In the genomic region with DNA sequence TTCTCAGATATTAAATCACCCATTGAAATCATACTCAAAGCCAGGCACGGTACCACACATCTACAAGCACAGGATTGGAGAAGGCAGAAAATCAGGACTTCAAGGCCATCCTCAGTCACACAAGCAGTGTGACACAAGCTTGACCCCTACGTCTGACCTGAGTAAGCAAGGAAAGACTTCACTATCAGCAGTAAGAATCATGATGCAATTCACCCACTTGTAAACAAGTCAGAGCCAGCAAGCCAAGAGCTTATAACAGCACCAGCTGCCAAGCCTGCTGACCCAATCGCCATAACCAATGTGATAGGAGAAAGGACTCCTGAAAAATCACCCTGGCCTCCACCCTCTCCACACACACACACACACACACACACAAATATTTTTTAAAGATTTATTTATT, we compare ENCODE assay signal across 19 mouse cellular contexts. TPM values are rescaled to one million over a fixed set of nuclear protein-coding genes. Genes with fewer than 3 reads are reported as not detected.
DNase-seq lines count a peak whose midpoint lies in the region; ATAC-seq and TF ChIP-seq lines count a peak whose summit lies in the region.
"Had no signal": no experiment of that assay in that cellular context is flagged by ENCODE, and none has a peak within 500 bp of the region (broad histone marks: within the 10 kb centered on the region; RNA-seq: fewer than 3 reads in every experiment).

No protein-coding gene starts in this region.

- DNase-seq in adrenal gland, postnatal 10 days, result peak; percentile 23
- DNase-seq in adrenal gland, adult 8-10 months, result no peak
- no peak for DNase-seq in kidney, postnatal 0 days (ENCODE audit: low spot score)
- DNase-seq in 416B (ENCODE audit: low read depth), result peak; percentile 36
- DNase-seq in gastrocnemius, postnatal 4 days (ENCODE audit: low spot score in 2 of 2), result no peak
- DNase-seq in gastrocnemius, postnatal 14 days, result no peak
- DNase-seq: cerebellum, adult 2 months; heart, adult 2 months; right cerebral cortex, postnatal 25 days; thymus, postnatal 36 days had no signal

- 0 out of 2 replicates have a peak, but pooled peaks have one; percentile 29 for ATAC-seq in kidney, postnatal 0 days (replicated peaks; ENCODE audit: low FRiP score, low read depth)
- no peak for ATAC-seq in kidney, embryonic 14.5 days (ENCODE audit: low FRiP score, low TSS enrichment)
- ATAC-seq in intestine, postnatal 0 days, result peak; percentile 73
- ATAC-seq: hindbrain, embryonic 16.5 days had no signal

- intact Hi-C loops in gastrocnemius, postnatal 14 days (cut with DNase I; ENCODE audit: low total_unique reads), result no loop called here

- no peak overlapping the region for H3K4me2 ChIP-seq in kidney, postnatal 0 days (ENCODE audit: low read length)
- H3K4me2 ChIP-seq in kidney, embryonic 14.5 days (replicated peaks; ENCODE audit: low read depth, low read length), result no peak overlapping the region
- H3K4me2 ChIP-seq in intestine, postnatal 0 days (replicated peaks; ENCODE audit: low read depth), result no peak overlapping the region
- H3K4me2 ChIP-seq: forebrain, embryonic 12.5 days; heart, embryonic 15.5 days; limb, embryonic 12.5 days; liver, embryonic 15.5 days had no signal

- no peaks in the 10 kb centered on the region for H3K4me1 ChIP-seq in kidney, postnatal 0 days (replicated peaks; ENCODE audit: insufficient read depth, low read length)
- H3K4me1 ChIP-seq in kidney, embryonic 14.5 days (ENCODE audit: control insufficient read depth, insufficient read depth, low read length), result no peaks in the 10 kb centered on the region
- no peaks in the 10 kb centered on the region for H3K4me1 ChIP-seq in intestine, postnatal 0 days (replicated peaks; ENCODE audit: control insufficient read depth, insufficient read depth, low read length)
- H3K4me1 ChIP-seq: forebrain, embryonic 12.5 days; heart, embryonic 15.5 days; limb, embryonic 12.5 days; midbrain, embryonic 10.5 days had no signal

- H3K36me3 ChIP-seq in kidney, postnatal 0 days (ENCODE audit: insufficient read depth, low read length), result peaks cover 12% of the 10 kb centered on the region
- H3K36me3 ChIP-seq in kidney, embryonic 14.5 days (ENCODE audit: control insufficient read depth, insufficient read depth, low read length), result peaks cover 23% of the 10 kb centered on the region
- peaks cover 17% of the 10 kb centered on the region for H3K36me3 ChIP-seq in intestine, postnatal 0 days (ENCODE audit: control insufficient read depth, insufficient read depth)

- WGBS in kidney, postnatal 0 days, result 76% methylated on average over 3 of the region's 3 CpGs
- 88% methylated on average over 3 of the region's 3 CpGs for WGBS in kidney, embryonic 14.5 days
- 64% methylated on average over 3 of the region's 3 CpGs for WGBS in intestine, postnatal 0 days

- H3K27ac ChIP-seq in kidney, postnatal 0 days, result no peak overlapping the region
- no peak overlapping the region for H3K27ac ChIP-seq in kidney, embryonic 14.5 days (ENCODE audit: low read depth, low read length)
- H3K27ac ChIP-seq in intestine, postnatal 0 days (ENCODE audit: low read depth, low read length), result no peak overlapping the region
- H3K27ac ChIP-seq: forebrain, embryonic 12.5 days; heart, adult 2 months; heart, embryonic 15.5 days; limb, embryonic 12.5 days; liver, embryonic 15.5 days; macrophage; midbrain, embryonic 10.5 days had no signal

- no peak overlapping the region for H3K4me3 ChIP-seq in kidney, postnatal 0 days (replicated peaks; ENCODE audit: low read depth, low read length)
- H3K4me3 ChIP-seq in kidney, embryonic 14.5 days (ENCODE audit: low read length), result no peak overlapping the region
- no peak overlapping the region for H3K4me3 ChIP-seq in intestine, postnatal 0 days (ENCODE audit: low read depth, low read length)
- H3K4me3 ChIP-seq: forebrain, embryonic 12.5 days; heart, adult 2 months; heart, embryonic 15.5 days; limb, embryonic 12.5 days; liver, embryonic 15.5 days; midbrain, embryonic 10.5 days had no signal

- H3K9me3 ChIP-seq in kidney, postnatal 0 days (replicated peaks; ENCODE audit: low read length), result no peaks in the 10 kb centered on the region
- no peaks in the 10 kb centered on the region for H3K9me3 ChIP-seq in kidney, embryonic 14.5 days (ENCODE audit: control insufficient read depth, low read length)
- H3K9me3 ChIP-seq in intestine, postnatal 0 days (ENCODE audit: control insufficient read depth), result no peaks in the 10 kb centered on the region
- H3K9me3 ChIP-seq: forebrain, embryonic 12.5 days; heart, embryonic 15.5 days; limb, embryonic 12.5 days; liver, embryonic 15.5 days; midbrain, embryonic 10.5 days had no signal

- H3K9ac ChIP-seq in kidney, postnatal 0 days (ENCODE audit: low read depth, low read length), result no peak overlapping the region
- no peak overlapping the region for H3K9ac ChIP-seq in kidney, embryonic 14.5 days (ENCODE audit: low read depth, low read length)
- no peak overlapping the region for H3K9ac ChIP-seq in intestine, postnatal 0 days (ENCODE audit: low read depth, low read length)
- H3K9ac ChIP-seq: forebrain, embryonic 12.5 days; heart, embryonic 15.5 days; limb, embryonic 12.5 days; liver, embryonic 15.5 days had no signal

- no peak for TF ChIP-seq CTCF in kidney, postnatal 0 days (IDR thresholded peaks at IDR 0.05; ENCODE audit: low read depth)
- TF ChIP-seq CTCF in intestine, postnatal 0 days (IDR thresholded peaks at IDR 0.05; ENCODE audit: low read depth), result no peak

- H3K27me3 ChIP-seq in kidney, postnatal 0 days (ENCODE audit: insufficient read depth, low read length), result no peaks in the 10 kb centered on the region
- no peaks in the 10 kb centered on the region for H3K27me3 ChIP-seq in kidney, embryonic 14.5 days (ENCODE audit: control insufficient read depth, insufficient read depth, low read length)
- no peaks in the 10 kb centered on the region for H3K27me3 ChIP-seq in intestine, postnatal 0 days (replicated peaks; ENCODE audit: control insufficient read depth, insufficient read depth, low read length)
- H3K27me3 ChIP-seq: forebrain, embryonic 12.5 days; heart, embryonic 15.5 days; limb, embryonic 12.5 days; liver, embryonic 15.5 days had no signal

RNA-seq across cellular contexts. Expression of a gene that starts 10.3 kb away (rescaled TPM):
- 10 to 100 TPM; 24.5 to 25.6 TPM for total RNA-seq in adrenal gland, postnatal 10 days (2021)
- 10 to 100 TPM; 29.5 to 35.0 (median 33.9) TPM for total RNA-seq in adrenal gland, adult 8-10 months (2022)
- 39.5 and 46.3 TPM in 2 replicates for polyA plus RNA-seq in kidney, postnatal 0 days (2015; fragmentation: Nextera tagmentation; extraction: Ambion mirVana)
- polyA plus RNA-seq in kidney, embryonic 14.5 days (2014; fragmentation: Nextera tagmentation; extraction: Ambion mirVana), result 56.9 and 64.1 TPM in 2 replicates
- 21.7 and 23.8 TPM in 2 replicates for polyA plus RNA-seq in intestine, postnatal 0 days (2015; fragmentation: Nextera tagmentation; extraction: Ambion mirVana)
- 10 to 100 TPM; 21.7 to 26.8 TPM for total RNA-seq in gastrocnemius, postnatal 4 days (2021)
- 10 to 100 TPM; 24.5 to 25.7 TPM for total RNA-seq in gastrocnemius, postnatal 14 days (2021)

RNA-seq across cellular contexts. Expression of a gene that starts 20.4 kb away (rescaled TPM):
- 10 to 100 TPM; 18.7 to 25.4 TPM for total RNA-seq in adrenal gland, postnatal 10 days (2021)
- total RNA-seq in adrenal gland, adult 8-10 months (2022), result 10 to 100 TPM; 18.0 to 28.3 (median 21.8) TPM
- polyA plus RNA-seq in kidney, postnatal 0 days (2015; fragmentation: Nextera tagmentation; extraction: Ambion mirVana), result 7.2 and 8.3 TPM in 2 replicates
- polyA plus RNA-seq in kidney, embryonic 14.5 days (2014; fragmentation: Nextera tagmentation; extraction: Ambion mirVana), result 16.6 and 27.1 TPM in 2 replicates
- 3.3 and 3.5 TPM in 2 replicates for polyA plus RNA-seq in intestine, postnatal 0 days (2015; fragmentation: Nextera tagmentation; extraction: Ambion mirVana)
- total RNA-seq in gastrocnemius, postnatal 4 days (2021), result 10 to 100 TPM; 21.5 to 21.6 TPM
- 1 to 10 TPM; 7.9 to 8.9 TPM for total RNA-seq in gastrocnemius, postnatal 14 days (2021)

Comparison
In these comparisons a context has a peak if more than half of its experiments do, and no peak if none do; other contexts are left out.
1. DNase-seq: peak in adrenal gland, postnatal 10 days (single experiment) and 416B (single experiment); none in adrenal gland, adult 8-10 months (single experiment), kidney, postnatal 0 days (single experiment), gastrocnemius, postnatal 4 days (0 of 2) and gastrocnemius, postnatal 14 days (single experiment).